Mouse (Mus musculus): ENCODE results near the gene Fam114a1.

Fam114a1 gene

GRCm38 (mm10) chr5:65006011-65006491 is 36.2 kb downstream of the Fam114a1 start:
- DNase-seq = no peak

DNA sequence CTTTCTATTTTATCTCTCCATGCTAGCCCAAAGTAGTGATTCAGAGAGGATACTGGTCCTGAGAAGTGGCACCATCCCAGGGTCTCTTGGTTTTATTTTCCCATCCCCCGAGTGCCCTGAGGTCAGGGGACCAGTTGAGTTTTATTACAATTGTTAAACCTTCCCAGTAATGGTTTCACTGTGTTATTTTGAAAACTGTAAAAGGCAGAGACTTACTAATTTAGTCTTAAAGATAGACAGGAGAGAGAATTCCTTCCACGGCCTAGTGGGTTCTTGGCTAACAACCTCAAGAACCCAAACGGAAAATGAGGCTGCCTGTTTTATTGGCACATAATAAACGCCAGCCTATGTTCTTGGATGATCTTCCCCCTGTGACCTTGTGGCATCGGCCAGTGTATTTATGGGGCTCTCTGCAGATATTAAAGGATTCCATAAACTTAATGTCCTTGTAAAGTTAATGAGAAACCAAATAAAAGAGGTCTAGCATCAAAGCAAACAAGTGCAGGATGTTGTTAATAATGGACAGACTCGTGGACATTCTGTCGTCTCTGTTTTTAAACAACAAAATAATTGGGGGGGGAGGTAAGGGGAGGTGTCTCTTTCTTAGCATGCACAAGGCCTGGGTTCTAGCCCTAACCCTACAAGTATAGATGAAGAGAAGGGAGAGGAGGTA is 42.2 kb downstream of the Fam114a1 start:
- no peak for DNase-seq

DNA sequence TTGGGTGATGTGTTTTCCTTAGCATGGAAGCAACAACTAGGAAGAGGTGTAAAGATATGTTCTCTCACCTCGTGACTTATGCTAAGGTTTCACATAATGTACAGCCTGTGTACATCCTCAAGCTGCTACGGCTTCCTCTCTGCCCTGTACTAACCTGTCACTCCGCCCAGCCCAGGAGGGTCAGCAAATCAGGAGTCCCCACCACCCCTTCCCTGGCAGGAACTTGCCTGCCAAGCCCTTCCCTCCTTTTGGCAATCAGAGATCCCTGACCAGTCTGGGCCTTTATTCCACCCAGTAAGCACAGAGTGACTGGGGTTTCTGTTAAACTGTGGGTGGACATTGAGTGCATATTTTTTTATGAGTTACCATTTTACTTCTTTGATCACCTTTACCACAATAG is 45.6 kb downstream of the Fam114a1 start:
- no peak for DNase-seq

GRCm38 (mm10) chr5:65019109-65019508 is 49.2 kb downstream of the Fam114a1 start:
- DNase-seq = peak; percentile 14

DNA sequence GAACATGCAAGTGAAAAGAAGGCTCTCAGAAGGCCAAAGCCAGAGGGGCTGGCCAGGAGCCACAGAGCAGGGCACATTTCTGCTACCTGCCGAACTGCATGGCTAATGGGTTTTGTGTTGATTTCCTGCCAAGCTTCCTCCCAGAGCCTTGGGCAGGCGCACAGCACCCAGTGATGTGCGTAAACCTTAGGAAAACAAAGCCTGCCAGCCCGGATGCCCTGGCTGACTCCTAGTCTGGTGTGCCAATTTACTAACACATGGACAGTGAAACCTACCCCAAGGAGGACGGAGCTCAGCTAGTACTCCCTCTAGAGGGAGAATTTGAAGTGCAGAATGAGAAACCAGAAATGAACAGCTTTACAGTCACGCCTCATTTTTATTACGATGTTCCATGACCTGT is 50.0 kb downstream of the Fam114a1 start:
- DNase-seq = peak; percentile 83

DNA sequence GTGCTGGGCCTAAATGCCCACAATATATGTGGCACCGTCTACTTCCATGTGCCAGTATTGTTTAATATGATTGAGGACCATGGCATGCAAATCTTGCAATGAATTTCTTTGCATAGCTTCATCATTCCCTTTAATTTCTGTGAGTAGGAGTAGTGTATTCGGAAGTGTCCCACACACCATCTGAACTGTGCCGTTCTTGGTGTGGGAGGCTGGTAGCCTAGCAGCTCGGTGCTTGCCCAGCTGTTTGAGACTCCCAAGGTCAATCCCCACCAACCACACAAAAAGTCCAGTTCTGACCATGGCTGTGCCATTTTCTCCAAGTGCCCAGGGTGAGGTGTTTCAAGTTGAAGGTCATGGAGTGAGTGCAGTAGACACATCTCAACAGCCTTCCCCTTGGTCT is 52.1 kb downstream of the Fam114a1 start:
- DNase-seq = no peak

GRCm38 (mm10) chr5:65024641-65025040 is 54.8 kb downstream of the Fam114a1 start:
- DNase-seq = no peak

GRCm38 (mm10) chr5:65025916-65026315 is 56.0 kb downstream of the Fam114a1 start:
- no peak for DNase-seq

GRCm38 (mm10) chr5:65026776-65027175 is 56.9 kb downstream of the Fam114a1 start:
- DNase-seq = peak; percentile 17

DNA sequence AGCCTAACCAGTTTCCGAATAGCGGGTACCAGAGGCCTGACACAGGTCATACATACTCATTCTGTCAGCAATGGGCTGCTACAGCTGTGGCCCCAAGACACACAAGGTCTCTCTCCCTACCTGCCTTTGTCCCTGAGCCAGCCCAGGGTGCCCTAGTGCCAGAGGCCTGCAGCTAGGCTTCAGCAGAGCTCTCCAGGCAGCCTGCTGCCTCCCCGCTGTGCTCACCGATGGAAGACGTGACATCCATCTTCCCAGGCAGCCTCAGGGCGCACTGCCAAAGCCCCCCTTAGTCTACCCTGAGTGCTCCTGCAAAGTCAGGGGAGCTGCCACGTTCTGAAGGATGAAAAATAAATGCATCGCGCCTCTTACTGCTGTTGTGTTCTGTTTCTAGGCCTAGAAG is 58.1 kb downstream of the Fam114a1 start:
- DNase-seq = no peak

GRCm38 (mm10) chr5:65036597-65036996 is 66.7 kb downstream of the Fam114a1 start:
- DNase-seq = peak; percentile 14

DNA sequence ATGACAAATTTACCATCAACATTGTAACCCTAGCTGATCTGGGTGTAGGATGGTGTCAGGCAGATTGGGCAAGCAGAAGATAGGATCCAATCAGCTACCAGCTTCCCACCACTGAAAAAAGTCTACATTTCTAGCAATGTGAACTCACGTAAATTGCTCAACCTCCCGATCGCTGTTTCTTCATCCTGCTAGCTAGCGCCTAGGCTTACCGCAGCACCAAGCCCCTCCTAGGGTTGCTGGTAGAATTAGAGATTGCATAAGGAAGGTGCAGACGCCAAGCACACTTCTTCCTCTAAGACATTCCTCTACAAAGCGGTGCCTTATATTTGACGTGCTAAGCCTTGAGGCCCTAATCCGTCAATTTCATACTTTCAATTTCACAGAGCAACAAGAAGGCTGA is 68.4 kb downstream of the Fam114a1 start:
- DNase-seq = no peak

GRCm38 (mm10) chr5:65038811-65039571 is 69.1 kb downstream of the Fam114a1 start:
- peak; percentile 25 for DNase-seq

- no peak for DNase-seq
Observed at GRCm38 (mm10) chr5:65040463-65040862, 70.6 kb downstream of the Fam114a1 start.

DNA sequence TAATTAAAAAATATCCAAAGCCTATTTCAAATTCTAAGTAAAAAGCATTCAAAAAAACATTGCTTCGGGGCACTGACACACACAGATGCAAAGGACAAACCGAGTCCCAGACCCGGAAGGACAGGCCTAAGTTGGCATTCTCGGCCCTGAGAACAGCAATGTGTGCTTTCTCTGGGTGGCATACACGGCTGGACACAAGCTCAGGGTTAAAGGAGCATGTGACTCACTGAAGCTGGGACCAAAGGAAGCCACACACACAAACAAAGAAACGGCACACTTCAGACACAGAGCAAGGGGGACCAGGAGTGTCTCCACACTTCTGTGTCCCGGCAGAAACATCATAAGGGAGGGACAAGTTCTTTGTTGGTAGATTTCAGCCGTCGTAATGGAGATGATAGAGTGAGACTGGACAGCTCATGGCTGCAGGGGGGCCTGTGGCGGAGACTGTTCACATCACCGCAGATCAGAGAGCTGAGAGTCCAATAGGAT is 73.6 kb downstream of the Fam114a1 start:
- no peak for DNase-seq

DNA sequence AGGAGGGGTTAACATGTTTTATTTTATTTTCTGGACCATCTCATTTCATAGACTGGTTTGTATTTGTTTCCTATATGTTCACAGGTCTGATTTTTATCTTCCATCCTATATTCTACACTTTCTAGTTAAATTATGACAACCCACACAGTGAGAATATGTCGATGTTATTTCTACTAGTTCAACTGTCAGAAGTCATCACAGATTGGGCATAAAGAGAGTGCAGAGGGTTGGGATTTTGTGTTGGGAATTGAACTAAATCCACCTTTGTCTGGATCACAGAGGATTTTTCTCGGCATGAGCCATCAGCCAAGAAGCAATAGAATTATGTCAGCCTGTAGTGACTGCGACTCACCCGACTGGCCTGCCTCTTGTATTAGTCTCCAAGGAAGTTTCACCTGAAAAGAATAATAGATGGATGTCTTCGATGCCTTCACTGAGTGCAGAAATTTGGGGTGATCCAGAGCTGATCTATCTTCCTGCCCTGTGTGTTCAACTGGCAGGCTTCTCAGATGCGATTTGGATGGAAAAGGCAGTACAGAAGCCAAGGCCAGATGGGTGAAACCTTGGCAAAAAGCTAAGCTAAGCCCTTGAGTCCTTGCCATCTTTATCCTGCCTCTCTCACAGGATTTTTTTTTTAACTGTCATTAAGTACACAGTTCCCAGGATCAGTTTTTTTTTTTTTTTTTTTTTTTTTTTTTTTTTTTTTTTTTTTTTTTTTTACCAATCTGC is 75.9 kb downstream of the Fam114a1 start:
- DNase-seq = no peak

DNA sequence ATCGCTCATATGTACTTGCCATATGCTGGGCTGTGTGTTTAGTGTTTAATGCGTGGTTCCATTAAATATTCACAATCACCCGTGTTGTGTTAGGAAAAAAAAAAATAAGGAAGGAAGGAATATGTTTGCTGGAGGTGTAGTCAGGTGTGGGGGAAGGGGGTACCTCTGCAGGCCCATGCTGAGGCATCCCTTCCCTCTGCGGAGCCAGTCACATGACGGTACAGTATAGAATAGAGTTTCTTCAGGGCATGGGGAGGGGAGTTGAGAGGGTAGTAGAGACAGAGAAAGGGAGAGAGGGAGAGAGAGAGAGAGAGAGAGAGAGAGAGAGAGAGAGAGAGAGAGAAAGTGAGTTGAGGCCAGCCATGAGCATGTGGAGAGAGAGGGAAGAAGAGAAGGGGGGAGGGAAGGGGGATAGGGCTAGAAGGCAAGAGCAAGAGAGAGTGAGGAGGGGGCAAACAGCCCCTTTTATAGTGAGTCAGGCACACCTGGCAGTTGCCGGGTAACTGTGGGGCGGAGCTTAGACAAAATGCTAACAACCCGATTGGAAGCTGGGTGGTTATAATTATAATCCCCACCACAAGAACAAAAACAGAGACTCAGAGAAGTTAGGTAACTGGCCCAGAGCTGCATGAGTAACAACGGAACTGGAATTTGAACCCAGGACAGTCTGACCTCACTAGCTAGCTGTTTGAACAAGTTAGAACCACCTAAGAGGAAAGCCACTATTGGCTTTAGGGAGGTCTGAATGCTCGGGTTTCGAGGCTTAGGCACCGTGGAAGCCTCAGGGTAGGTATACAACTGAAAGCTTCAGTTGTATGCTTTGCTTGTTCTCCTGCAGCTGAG is 76.8 kb downstream of the Fam114a1 start:
- DNase-seq = no peak

GRCm38 (mm10) chr5:65047285-65047855 is 77.5 kb downstream of the Fam114a1 start:
- DNase-seq = no peak

DNA sequence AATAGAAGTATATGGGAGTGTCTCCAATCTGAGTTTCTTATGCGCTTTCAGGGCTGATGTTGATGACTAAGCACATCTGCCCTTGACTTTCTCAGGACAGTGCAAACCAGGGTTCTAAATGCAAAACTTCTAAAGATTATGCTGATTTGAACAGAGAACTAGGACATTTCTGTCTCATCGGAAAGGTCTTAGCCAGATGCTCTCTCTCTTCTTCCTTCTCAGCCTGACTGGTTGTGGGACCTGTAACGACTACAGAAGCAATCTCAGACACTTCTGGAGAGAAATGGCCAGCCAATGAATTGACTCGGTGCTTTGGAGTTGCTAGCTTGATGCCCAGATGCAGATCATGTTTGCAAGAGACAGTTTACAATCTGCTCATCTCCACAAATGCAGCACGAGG is 80.0 kb downstream of the Fam114a1 start:
- DNase-seq = no peak

DNA sequence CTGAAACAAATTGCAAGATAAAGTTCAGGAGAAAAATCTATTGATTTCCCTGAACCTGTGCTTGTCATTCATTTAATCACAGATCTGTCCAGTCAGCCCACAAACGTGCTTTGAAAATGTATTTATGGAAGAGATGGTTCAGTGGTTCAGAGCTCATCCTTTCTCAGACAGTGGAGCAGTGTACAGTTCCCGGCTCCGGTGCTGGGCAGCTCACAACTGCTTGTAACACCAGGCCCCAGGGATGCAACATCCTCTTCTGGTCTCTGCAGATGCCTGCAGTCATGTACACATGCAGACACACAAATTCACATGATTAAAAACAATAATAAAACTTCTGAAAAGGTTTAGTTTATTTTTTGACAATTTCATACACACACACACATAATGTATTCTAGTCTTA is 81.6 kb downstream of the Fam114a1 start:
- DNase-seq = no peak

DNA sequence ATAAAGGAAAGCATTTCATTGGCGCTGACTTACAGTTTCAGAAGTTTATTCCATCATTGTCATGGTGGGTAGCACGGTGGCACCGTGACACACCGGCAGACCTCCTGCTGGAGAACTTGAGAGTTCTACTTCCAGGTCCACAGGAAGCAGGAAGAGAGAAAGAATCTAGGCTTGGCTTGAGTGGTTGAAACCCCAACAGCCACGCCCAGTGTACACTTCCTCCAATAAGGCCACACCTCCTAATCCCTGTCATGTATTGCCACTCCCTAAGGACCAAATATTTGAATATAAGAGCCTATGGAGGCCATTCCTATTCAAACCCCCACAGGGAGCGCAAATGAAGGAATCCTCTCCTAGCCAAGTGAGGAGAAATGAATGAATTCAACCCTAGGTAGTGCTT is 87.7 kb downstream of the Fam114a1 start:
- no peak for DNase-seq

- no peak for DNase-seq
Observed at GRCm38 (mm10) chr5:65059806-65060205, 89.9 kb downstream of the Fam114a1 start.
